27 mouse cellular contexts compared by ENCODE assay signal in genomic region chr13:76857024-76857423, GRCm38 (mm10).
"Had no signal": no experiment of that assay in that cellular context is flagged by ENCODE, and none has a peak within 500 bp of the region (broad histone marks: within the 10 kb centered on the region; RNA-seq: fewer than 3 reads in every experiment).

No protein-coding gene starts in this region.

- H3K36me3 ChIP-seq: heart, embryonic 13.5 days; heart, embryonic 15.5 days; hindbrain, embryonic 13.5 days; hindbrain, embryonic 15.5 days; kidney, embryonic 15.5 days; limb, embryonic 13.5 days; limb, embryonic 15.5 days; liver, embryonic 12.5 days had no signal

- H3K4me3 ChIP-seq: heart, adult 2 months; heart, embryonic 13.5 days; heart, embryonic 15.5 days; hindbrain, embryonic 13.5 days; hindbrain, embryonic 15.5 days; kidney, embryonic 15.5 days; limb, embryonic 13.5 days; limb, embryonic 15.5 days; liver, embryonic 12.5 days had no signal

- H3K4me2 ChIP-seq: heart, embryonic 11.5 days; heart, embryonic 13.5 days; heart, embryonic 15.5 days; hindbrain, embryonic 13.5 days; hindbrain, embryonic 15.5 days; kidney, embryonic 15.5 days; limb, embryonic 13.5 days; limb, embryonic 15.5 days; liver, embryonic 12.5 days had no signal

- H3K27ac ChIP-seq: heart, adult 2 months; heart, embryonic 13.5 days; heart, embryonic 15.5 days; hindbrain, embryonic 13.5 days; hindbrain, embryonic 15.5 days; hindbrain, postnatal 0 days; kidney, embryonic 15.5 days; kidney, postnatal 0 days; limb, embryonic 13.5 days; limb, embryonic 15.5 days; liver, embryonic 12.5 days; liver, embryonic 14.5 days had no signal

- H3K9ac ChIP-seq: heart, embryonic 13.5 days; heart, embryonic 15.5 days; hindbrain, embryonic 13.5 days; hindbrain, embryonic 15.5 days; kidney, embryonic 15.5 days; limb, embryonic 13.5 days; limb, embryonic 15.5 days; liver, embryonic 12.5 days; liver, embryonic 14.5 days had no signal

- H3K27me3 ChIP-seq: heart, embryonic 13.5 days; heart, embryonic 15.5 days; hindbrain, embryonic 13.5 days; hindbrain, embryonic 15.5 days; kidney, embryonic 15.5 days; limb, embryonic 13.5 days; limb, embryonic 15.5 days; liver, embryonic 12.5 days had no signal

- ATAC-seq: hindbrain, postnatal 0 days; intestine, embryonic 16.5 days; liver, embryonic 12.5 days had no signal

- H3K9me3 ChIP-seq: heart, embryonic 13.5 days; heart, embryonic 15.5 days; hindbrain, embryonic 13.5 days; hindbrain, embryonic 15.5 days; kidney, embryonic 15.5 days; limb, embryonic 13.5 days; limb, embryonic 15.5 days; liver, embryonic 12.5 days had no signal

- DNase-seq: gastrocnemius, postnatal 14 days; gastrocnemius, postnatal 36 days; heart, adult 11 months; heart, adult 2 months; heart, postnatal 14 days; heart, postnatal 36 days; kidney, adult 11 months; kidney, adult 2 months; kidney, adult 9 months; kidney, postnatal 14 days; kidney, postnatal 36 days; layer of hippocampus, adult 9-11 months; layer of hippocampus, postnatal 36 days; left cerebral cortex, postnatal 4 days had no signal

- H3K4me1 ChIP-seq: hindbrain, embryonic 15.5 days; kidney, embryonic 15.5 days; limb, embryonic 15.5 days had no signal
